Mouse (Mus musculus) C2C12 (cell line): ENCODE results near the gene Canx.

Source experiments
- CTCF ChIP-seq: IDR thresholded peaks from one replicate; pipeline ENCODE4 v1.5.1; 2011; ENCODE audit not compliant: control insufficient read depth, insufficient read depth, insufficient read length
- MAX ChIP-seq: IDR thresholded peaks from one replicate; pipeline ENCODE4 v1.6.1; 2011; ENCODE audit warnings: mild to moderate bottlenecking, control low read depth
- MYOD1 ChIP-seq: IDR thresholded peaks from one replicate; pipeline ENCODE4 v1.6.1; 2011; ENCODE audit warnings: low read depth; ENCODE audit not compliant: control insufficient read depth, insufficient read length
- MYOG ChIP-seq: IDR thresholded peaks from one replicate; pipeline ENCODE4 v1.6.1; 2011; ENCODE audit not compliant: control insufficient read depth, insufficient read length; ENCODE audit errors: extremely low read depth
- USF1 ChIP-seq: IDR thresholded peaks from one replicate; pipeline ENCODE4 v1.6.1; 2011; ENCODE audit warnings: low read depth, mild to moderate bottlenecking, control low read depth, moderate library complexity

GRCm38 (mm10) chr11:50336891-50337290, 11.4 kb upstream of the Canx start:
- TF ChIP-seq CTCF = no peak
- no peak for TF ChIP-seq MAX
- TF ChIP-seq USF1 = no peak
- TF ChIP-seq MYOG = no peak
- no peak for TF ChIP-seq MYOD1
